Mouse (Mus musculus): ENCODE measurements around the gene Met.

Gene Met

DNA sequence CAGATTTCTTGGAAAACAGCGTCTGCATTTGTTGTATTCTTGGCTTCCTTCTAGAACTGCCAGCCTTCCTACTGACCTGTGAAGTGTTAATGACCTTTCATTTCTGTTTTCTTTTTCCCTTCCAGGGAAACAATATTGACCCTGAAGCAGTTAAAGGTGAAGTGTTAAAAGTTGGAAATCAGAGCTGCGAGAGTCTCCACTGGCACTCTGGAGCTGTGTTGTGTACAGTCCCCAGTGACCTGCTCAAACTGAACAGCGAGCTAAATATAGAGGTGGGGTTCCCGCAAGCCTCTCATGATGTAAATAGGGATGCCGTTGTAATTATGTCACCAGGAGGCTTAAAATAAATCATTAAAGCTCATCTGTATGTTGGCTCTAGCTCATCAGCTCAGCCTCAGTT, 83.2 kb downstream of the Met start:
- DNase-seq (ENCODE audit: low read depth, low spot score), result no peak

DNA sequence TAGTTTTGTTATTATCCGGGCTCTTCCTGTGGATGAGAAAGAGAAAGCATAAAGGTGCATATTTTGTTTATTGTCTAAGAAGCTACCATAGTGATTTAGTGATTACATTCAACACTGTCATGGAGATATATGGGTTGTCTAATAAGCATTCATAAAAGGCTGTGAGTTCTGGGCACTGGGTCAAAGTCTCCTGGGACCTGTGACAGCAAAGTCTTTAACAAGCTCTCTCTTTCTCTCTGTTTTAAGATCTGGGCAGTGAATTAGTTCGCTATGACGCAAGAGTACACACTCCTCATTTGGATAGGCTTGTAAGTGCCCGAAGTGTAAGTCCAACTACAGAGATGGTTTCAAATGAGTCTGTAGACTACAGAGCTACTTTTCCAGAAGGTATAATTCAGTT, 85.2 kb downstream of the Met start:
- DNase-seq (ENCODE audit: low read depth, low spot score), result no peak

DNA sequence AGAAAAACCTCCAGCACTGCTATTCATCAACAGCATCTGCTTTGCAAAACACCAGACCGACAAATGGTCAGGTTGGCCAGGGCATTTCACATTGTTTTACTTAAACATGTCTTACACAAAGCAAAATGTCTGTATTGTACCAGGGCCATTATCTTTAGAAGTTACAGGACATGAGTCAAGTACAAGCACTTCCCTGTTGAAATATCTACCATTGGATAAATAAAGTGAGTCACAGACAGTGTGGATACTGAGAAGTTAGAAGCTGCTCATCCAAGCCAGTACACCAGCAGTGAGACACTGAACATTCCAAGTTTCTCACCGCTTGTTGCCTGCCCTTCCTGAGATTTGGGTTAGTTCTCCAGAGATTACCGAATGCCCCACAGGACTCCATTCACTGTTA, 86.0 kb downstream of the Met start:
- no peak for DNase-seq (ENCODE audit: low read depth, low spot score)

DNA sequence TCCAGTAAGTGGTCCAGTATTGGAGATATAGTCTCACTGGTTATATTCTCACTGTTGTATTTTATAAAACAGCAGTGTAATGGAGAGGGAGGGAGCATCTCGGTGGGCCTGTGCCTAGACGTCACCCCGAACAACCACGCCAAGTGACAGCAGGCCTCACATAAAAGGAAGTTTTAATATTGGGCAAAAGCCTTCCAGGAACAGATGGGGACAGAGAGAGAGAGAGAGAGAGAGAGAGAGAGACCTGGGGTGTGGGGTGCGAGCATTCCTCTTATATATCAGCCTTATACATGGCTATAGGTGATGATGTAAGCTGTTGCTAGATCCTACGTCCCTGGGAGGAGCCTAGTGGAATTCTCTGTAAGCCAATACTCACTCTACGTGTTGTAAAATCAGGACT, 90.7 kb downstream of the Met start:
- DNase-seq (ENCODE audit: low read depth, low spot score), result no peak

DNA sequence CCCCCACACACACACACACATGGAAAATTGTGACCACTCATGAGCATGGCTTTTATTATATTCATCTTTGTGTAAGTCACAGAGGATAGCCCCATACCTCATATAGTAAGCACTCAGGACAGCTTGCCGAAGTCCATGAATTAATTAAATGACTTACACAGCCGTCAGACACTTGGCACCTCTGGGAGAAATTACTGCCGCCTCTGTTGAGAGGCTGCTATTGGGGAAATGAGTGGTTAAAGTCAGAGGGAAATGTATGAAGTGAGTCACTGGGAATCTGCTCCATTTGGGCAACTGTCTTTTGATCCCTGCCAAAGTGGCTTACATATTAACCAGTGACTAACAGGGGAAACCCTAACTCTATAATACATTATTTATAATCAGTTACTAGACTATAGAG, 91.2 kb downstream of the Met start:
- no peak for DNase-seq (ENCODE audit: low read depth, low spot score)

DNA sequence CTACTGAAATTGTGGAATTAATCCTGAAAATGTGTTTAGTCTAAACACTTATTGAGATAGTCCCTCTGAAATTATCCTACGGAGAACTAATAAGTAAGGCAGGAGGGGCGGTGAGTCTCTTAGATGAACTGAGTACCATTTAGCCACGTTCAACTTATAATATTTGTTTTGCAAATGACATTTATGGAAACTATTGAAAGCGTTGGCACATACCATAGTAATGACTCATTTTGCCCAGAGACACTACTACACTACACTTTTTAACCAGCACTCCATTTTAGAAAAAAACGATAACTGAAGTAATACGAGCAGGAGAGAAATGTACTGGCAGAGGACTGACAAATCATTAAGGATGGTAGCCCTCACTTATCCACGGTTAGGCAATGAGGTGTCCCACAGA, 92.1 kb downstream of the Met start:
- no peak for DNase-seq (ENCODE audit: low read depth, low spot score)

DNA sequence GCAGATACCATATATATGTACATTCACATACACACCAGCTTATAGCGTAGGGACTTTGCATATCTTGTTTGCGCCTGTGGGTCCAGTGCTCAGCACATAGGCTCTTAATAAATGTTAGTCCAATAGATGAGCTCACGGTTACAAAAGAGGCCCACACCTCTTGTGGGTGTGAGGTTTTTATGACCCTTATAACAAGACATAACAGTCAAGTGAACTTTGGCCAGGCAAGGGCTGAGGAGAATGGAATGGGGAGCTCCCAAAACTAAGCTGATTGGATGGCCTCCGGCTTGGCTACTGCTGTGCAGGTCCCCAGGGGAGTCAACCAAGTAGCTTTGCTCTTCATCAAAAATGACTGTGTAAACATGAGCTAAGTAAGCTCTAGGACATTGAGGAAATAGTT, 96.1 kb downstream of the Met start:
- DNase-seq (ENCODE audit: low read depth, low spot score), result no peak

DNA sequence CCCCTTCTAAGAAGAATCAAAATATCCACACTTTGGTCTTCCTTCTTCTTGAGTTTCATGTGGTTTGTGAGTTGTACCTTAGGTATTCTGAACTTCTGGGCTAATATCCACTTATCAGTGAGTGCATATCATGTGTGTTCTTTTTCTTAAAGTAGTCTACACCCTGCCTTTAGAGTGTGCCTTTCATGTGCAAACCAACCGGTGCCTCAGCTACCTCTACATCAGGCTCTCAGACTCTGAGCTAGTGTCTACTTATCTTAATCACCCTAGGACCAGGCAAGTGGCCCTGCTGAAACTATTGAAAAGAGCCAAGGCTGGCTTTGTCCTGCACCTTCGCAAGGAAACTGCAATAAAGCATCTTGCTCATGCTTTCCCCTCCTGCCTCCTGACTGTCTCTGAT, 97.7 kb downstream of the Met start:
- no peak for DNase-seq (ENCODE audit: low read depth, low spot score)

DNA sequence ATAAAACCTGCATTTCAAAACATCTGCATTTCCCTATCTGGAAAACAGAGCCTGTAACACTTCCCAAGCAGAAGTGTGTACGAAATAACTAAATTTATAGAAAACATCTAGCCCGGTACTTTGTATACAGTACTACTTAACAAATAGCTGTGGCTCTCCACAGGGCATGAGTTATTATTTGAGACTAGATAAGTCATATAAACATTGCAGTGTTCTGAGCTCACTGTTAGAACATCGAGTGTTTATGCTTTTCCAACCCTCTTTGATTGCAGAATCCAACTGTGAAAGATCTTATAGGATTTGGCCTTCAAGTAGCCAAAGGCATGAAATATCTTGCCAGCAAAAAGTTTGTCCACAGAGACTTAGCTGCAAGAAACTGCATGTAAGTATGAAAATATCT, 98.3 kb downstream of the Met start:
- DNase-seq (ENCODE audit: low read depth, low spot score), result no peak

DNA sequence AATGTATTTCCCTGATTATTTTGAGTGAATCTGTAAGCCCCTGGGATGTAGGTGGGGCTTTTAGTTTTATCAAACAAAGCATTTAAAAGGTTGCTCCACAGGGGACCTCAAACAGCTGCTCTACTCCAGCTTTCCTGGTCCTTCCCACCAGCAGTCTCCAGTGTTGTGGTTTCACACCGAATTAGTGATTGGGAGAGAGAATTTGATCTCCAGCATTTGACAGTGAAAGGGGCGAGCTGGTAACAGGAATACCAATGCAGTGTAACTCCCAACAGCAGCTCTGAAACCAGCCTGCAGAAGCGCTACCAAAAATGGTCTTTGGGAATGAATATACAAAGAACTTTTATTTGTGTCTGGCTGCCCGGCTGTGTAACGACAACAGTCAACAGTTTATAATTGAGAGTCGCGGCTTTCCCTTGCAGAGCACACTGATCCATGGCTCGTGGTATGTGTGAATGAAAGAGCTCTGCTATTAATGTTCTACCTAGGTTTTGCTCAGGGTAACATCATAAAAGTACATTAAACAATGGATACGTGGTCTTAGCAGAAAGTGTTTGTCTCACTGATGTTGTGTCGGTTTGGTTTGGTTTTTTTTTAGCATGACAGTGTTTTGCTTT, 99.0 kb downstream of the Met start:
- peak; percentile 76 for DNase-seq (ENCODE audit: low read depth, low spot score)

DNA sequence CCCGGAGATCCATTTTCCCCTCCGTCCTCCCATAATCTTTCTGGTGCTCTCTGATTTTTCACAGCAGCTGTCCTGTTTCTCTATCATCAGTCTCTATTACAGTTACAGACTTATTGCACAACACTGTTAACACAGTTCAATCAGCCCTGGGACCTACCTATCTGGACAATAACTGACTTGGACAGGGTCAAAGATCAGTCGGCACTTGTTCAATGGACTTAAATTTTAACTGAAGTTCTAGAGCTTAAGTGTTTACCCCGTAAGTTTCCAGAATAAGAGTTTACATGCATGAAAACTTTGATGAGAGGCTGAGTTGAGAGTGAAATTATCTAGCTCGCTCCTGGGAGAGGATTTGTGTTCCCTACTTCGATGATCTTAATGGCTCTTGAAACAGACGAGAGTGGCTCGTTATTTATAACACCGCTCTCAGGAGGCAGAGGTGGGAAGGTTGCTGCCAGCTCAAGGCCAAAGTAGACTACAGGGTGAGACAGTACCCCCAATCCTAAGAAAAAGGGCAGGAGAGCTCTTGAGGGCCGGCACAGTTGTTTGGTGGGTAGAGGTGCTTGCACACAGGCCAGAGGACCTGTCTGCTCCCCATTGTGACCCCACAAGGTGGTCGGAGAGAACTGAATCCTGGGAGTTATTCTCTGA, 105.2 kb downstream of the Met start:
- no peak for DNase-seq (ENCODE audit: low read depth, low spot score)

DNA sequence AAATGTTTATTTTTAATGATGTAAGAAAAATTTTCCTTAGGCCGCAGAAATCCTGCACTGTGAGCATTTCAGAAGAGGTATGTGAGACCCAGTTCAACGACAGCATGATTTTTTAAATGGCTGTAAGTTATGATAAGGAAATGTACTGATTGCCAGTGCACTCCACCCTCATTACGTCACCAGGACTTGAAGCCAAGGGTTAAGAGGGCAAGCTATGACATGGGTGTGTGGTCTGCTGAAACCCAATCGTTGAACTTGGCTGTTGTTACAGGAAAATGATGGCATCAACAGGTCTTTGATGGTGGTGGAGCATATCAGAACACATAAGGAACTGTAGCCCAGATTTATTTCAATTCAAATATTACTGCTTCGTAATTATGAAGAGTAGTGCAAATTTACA, 109.6 kb downstream of the Met start:
- DNase-seq (ENCODE audit: low read depth, low spot score), result no peak

DNA sequence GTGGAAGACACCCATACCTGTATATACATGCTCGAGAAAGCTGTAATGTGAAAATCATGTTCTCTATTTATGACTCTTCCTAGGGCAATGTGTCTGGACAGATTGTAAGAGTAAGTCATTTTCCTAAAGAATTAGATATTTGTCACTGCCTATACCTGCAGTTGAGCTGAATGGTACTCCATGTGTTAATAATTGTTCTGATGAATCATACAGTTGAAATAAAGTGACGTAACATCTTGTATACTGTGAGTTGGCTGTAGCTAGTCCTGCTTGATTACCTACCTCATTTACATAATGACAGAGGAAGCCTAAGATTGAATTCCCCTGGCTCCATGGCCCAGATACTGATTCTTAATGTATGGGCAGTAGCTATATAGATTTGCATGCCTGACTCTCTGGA, 110.1 kb downstream of the Met start:
- no peak for DNase-seq (ENCODE audit: low read depth, low spot score)

DNA sequence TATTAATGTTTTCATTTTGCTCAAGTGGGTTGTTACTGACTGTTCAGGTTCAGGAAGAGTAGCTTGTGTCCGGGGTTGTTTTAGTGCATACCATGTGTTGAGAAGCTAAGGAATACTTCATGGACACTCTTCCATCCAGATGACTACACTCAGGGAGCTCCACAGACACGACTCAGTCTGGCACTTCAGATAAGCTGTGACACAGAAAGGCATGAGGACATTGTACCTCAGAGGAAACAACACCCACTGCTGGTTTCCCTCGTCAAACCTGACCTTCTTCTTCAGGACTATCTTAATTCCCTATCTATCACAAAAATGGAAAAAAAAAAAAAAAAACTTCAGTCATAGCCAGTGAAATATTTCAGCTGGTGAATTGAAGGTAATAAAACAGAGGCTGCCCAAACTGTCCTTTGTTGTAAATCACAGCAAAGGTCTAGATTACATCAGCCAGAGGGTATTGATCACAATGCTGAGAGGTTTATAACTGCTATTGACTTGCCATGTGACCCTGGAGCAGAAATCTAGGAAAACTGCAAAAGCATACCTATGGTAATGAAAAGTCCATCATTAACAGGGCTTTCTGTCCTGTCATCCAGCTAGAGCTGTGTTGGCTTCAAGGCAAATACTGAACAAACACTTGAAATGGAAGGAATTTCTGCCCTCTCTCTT, 114.6 kb downstream of the Met start:
- no peak for DNase-seq (ENCODE audit: low read depth, low spot score)

DNA sequence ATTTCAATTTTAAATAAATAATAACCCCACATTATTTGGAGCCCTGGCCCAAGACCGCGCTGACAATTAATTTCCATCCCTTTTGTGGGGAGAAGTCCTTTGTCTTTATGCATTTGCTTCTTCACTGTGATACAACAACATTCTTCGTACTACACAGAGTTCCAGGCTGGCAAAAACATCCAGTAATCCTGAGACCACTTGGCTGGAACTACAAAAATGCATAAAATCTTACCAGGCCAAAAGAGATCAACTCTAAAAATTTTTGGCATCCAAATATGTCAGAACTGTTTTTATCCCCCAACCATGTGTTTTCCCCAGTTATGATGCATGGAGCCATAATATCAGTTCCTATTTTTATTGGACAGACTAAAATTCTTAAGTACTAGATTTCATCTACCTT, 116.7 kb downstream of the Met start:
- no peak for DNase-seq (ENCODE audit: low read depth, low spot score)

DNA sequence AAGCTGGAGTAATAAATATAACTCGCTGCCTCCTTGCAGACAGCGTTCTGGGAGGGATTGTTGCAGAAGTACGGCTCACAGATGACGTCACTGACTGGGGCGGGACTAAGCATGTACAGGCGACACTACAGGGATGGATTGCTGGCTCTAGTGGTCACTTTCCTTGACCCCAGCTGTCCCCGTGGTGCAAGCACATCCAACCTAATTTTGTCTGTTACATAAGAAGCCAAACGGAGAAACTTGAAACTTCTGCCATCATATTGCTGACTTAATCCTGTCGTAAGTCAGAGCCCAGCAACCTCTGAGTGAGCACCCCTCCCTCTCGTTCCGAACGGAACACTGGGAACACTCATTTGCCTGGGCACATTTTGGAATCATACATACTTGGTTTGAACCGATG, 120.4 kb downstream of the Met start:
- DNase-seq (ENCODE audit: low read depth, low spot score), result peak; percentile 9

DNA sequence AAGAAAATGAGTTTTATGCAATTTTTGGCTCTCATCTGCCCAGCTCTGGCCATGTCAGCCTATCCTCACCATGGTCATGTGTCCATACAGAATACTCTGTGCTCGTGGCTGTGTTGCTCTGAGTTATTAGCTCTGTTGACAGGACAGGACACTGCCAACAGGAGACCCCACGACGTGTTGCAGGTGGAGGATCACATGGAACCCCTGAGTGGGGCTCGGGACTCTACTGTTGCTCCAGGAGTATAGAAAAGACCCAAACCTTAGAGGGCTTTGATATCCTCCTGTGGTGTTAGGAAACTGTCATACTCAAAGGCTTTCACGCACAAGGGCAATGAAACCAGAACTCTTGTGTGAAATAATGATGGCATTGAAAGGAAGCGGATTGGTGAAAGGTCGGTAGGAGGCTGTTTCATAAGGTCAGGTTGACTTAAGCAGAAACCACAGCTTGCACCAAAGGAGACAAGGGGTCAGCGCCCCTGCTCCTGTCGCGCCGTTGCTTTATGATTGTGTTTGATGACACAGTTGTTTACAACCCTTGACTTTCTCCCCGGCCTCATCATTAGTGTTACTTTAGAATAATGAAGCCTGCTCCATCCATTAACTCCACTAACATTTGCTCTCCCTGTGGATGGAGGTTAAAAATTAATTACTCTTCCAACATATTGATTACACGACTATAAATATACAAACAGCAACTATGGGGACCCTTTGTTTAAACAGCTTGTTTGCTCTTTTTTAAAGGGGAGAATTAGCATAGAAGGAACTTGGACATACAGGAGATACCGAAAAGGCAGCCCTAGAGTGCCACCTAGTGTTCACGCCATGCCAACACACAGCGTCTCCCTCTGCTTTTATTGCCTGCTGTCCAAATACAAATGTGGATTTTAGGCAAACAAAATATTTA, 125.7 kb downstream of the Met start:
- peak; percentile 73 for DNase-seq (ENCODE audit: low read depth, low spot score)

DNA sequence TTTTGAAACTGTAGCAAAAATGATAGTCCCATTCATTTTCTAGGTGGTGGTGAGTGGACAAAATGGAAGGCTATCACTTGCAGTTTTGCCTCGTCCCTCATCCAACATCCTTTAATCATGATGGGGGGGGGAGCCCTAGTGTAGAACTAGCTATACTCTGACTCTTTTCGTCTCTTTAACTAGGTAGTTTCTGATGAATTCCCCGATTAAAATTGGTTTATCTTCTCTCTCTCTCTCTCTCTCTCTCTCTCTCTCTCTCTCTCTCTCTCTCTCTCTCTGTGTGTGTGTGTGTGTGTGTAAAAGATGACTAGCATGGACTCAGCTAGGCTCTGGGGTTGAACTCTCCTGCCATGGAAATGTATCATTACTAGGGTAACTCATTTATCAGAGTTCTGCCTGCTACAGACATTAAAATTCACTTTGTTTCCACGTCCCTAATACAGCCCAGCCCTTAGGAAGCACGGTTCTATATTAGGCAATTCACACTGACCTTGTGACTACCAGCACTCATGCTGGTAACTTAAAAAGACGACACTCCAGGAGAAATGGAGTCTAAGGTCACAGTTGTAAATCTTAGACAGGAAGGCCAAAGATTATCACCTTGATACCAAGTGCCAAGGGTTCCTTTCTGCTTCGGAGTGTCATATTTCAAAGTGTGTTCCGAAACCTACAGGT, 126.5 kb downstream of the Met start:
- no peak for DNase-seq (ENCODE audit: low read depth, low spot score)

DNA sequence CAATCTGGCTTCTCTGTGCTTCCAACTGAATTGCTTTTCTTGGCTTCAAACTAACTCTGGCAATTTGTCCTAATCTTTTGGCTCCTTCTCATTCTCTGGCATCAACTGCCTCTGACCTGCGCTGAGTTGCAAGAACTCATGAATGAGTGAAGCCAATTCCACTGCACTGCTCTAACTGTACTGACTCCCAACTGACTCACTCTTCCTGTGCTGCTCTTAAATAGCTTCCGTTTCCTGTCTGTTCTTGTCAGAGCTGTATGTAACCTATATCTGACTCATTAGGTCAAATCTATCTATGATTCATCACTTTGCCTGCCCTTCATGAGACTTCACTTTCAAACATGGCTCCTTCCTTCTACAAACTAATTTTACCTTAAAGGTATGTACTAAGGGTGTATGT, 130.4 kb downstream of the Met start:
- no peak for DNase-seq (ENCODE audit: low read depth, low spot score)

DNA sequence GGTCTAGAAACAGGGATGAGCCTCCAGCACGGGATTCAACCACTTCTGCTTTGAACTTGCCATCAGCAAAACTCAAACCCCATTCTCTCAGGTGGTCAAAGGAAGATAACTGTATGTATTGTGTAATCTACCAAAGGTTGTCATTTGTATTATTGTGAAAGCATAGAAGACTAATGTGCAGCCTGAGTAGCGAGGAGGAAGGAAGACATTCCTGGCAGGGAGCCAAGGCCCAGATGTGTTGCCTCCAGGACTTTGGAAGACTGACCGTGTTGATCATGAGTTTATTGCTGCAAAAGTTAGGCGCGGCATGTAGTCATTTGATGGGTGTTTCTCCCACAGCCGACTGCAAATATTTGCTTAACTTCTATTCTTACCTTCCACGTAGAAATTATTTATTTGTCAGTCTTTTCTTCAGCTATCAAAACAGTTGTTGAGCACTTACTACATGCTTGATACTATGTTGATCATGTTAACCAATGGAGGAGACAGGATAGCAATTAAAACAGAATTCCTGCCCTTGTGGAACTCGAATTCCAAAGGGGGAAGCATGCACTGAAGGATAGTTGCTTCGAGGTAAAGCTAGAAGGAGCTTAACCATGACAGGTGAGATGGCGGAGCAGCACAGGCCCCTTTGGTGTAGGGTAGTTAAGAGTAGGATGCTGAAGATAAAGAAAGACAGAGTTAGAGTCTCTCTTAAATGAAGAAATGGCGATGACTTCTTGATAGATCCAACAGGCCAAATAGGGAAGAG, 132.3 kb downstream of the Met start:
- no peak for DNase-seq (ENCODE audit: low read depth, low spot score)

DNA sequence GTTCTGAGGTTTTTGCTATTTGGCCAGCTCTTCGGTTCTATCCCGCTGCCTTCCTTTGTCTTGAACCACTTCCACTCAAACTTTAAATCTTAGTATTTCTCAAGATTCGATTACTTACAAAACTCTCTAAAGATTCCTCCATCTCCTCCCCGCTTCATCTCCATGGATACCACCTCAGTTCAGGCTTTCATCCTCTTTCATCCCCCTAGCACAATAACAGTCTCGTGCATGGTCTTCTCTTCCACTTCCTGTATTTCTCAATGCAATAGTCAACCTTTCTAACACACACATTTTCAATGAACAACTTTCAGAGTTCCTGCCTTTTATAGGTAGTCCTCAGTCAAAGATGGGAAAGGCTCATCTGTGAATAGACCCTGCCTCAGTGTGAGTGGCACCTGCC, 135.8 kb downstream of the Met start:
- no peak for DNase-seq (ENCODE audit: low read depth, low spot score)

Measured in ZHBTc4 (cell line).